Mouse (Mus musculus): ENCODE measurements at regions not wholly inside any gene's neighbourhood (a gene's known extent, or its start where the extent isn't known, plus 50 kb on each side); places are given as distances from the start of the nearest gene placed in this dataset.

DNA sequence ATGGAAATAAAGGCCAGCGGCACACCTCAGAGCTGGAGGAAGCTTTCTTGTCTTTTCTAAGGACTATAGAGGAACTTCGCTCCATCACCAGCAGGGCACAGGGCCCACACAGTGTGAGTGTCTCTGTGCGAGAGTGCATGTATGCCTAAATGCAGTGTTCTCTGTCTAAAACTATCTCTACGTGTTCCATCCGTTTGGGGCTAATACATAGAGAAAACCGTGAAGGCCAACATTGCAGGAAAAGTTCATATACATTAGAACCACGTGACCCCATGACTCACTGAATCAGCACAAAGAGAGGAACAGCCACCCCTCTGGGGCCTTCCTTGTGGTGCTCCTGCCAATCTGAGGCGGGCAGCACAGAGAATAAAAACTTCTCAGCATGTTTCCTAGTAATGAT is 431.4 kb upstream of the Mctp2 start:
- Histone ChIP-seq H3K4me1 (ENCODE audit: control insufficient read depth, insufficient read depth, low read length) (no peaks in the 10 kb centered on the region), H3K4me3 (ENCODE audit: insufficient read depth, low read depth, low read length) (no peak overlapping the region), H3K27ac (ENCODE audit: insufficient read depth, low read depth, low read length) (no peak overlapping the region)
- WGBS: 77% methylated on average over 8 of the region's 8 CpGs
- TF ChIP-seq CTCF (IDR thresholded peaks at IDR 0.05; ENCODE audit: insufficient read depth, low read depth, low read length) (no peak), POLR2A (IDR thresholded peaks at IDR 0.05; ENCODE audit: insufficient read depth, low read depth, low read length) (no peak)

DNA sequence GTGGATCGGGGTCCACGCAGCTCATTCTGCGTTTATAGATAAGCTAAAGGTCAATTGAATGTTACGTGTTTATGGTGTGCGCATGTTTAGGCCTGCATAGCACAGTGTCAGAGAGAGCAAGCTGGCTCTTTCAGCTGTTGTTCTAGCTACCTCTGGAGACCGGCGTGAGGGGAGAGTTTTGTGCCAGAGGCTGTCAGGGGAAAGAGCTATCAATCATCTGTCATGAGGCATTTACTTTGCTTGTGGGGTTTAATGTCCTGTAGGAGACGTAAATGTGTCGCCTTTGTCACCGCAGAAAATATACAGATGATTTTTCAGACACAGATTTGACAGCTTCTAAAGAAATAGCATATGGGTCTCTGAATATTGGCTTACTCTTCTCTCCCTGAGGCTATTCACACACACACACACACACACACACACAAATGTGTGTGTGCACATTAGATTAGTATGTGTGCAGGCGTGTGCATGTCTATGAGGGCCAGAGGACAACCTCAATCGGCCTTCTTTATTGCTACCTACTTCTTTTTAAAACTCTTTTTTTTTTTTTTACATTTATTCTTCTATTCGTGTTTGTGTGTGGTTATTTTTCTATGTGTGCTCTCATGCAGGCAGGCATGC is 432.0 kb upstream of the Mctp2 start:
- H3K4me1 ChIP-seq (ENCODE audit: control insufficient read depth, insufficient read depth, low read length): no peaks in the 10 kb centered on the region
- TF ChIP-seq POLR2A (IDR thresholded peaks at IDR 0.05; ENCODE audit: insufficient read depth, low read depth, low read length) (no peak), CTCF (IDR thresholded peaks at IDR 0.05; ENCODE audit: insufficient read depth, low read depth, low read length) (no peak)
- no peak overlapping the region for H3K27ac ChIP-seq (ENCODE audit: insufficient read depth, low read depth, low read length)
- no peak overlapping the region for H3K4me3 ChIP-seq (ENCODE audit: insufficient read depth, low read depth, low read length)
- 84% methylated on average over 13 of the region's 13 CpGs for WGBS

DNA sequence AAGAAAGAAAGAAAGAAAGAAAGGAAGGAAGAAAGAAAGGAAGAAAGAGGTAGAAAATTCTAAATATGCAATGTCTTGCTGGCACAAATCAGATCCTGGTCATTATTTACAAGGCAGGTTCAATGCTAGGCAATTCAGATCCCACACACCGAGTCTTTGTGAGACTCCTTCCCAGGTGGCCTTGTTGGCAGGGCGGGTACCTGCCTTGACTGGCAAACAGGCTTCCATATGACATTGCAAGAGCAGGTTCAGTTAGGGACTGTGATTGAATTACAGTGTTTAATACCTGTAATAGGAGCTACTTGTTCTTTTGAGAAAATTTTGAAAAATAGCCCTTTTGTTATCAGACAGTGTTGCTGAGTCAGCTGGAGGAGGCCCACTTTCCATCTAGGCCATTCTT is 436.0 kb upstream of the Mctp2 start:
- no peaks in the 10 kb centered on the region for H3K4me1 ChIP-seq (ENCODE audit: control insufficient read depth, insufficient read depth, low read length)
- H3K4me3 ChIP-seq (ENCODE audit: insufficient read depth, low read depth, low read length): no peak overlapping the region
- H3K27ac ChIP-seq (ENCODE audit: insufficient read depth, low read depth, low read length): no peak overlapping the region
- TF ChIP-seq POLR2A (IDR thresholded peaks at IDR 0.05; ENCODE audit: insufficient read depth, low read depth, low read length): no peak
- TF ChIP-seq CTCF (IDR thresholded peaks at IDR 0.05; ENCODE audit: insufficient read depth, low read depth, low read length): no peak
- WGBS: 90% methylated on average over 2 of the region's 2 CpGs

DNA sequence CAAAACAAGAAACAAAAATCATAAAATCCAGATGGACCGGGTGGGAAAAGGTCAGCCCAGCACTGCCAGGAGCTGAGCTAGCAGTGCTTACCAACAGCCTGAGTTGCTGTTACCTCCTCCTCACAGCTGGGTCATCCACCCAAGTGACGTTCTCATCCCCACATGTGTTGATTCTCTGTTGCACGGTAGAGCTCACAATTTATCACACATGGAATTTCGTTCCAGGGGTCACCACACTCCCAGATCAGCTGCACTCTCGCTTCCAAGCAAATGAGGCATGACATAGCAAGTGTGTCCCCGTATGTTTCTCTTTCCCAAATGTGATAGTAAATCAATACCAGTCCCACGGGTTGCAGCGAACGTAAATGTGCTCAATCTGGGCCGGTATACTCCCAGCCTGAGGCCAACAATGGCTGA is 445.1 kb upstream of the Mctp2 start:
- no peak overlapping the region for H3K4me3 ChIP-seq (ENCODE audit: insufficient read depth, low read depth, low read length)
- H3K27ac ChIP-seq (ENCODE audit: insufficient read depth, low read depth, low read length): no peak overlapping the region
- no peak for TF ChIP-seq POLR2A (IDR thresholded peaks at IDR 0.05; ENCODE audit: insufficient read depth, low read depth, low read length)
- TF ChIP-seq CTCF (IDR thresholded peaks at IDR 0.05; ENCODE audit: insufficient read depth, low read depth, low read length): no peak
- WGBS: 84% methylated on average over 10 of the region's 10 CpGs
- H3K4me1 ChIP-seq (ENCODE audit: control insufficient read depth, insufficient read depth, low read length): no peaks in the 10 kb centered on the region

DNA sequence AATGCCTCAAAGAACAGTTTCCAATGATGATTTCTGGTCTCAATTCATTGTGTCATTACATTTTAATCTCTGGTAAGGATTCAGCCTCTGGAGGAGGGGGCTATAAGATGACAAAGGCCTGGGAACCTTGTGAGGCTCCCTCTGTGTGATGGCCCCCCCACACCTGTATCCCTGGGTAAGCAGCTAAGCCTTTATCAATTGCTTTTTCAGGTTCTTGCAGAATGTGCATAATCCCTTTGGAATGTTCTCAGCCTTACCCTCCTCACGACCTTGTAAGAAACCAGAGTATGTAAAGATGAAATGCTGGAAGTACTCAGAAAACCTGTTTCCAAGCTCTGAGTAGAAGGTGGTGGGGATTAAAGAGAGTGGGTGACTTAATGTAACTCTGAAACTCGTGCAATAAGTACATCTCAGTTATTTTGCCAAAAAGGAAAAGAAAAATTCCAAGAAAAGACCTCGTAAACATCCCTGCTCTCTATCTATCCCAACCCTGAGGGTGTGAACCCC is 446.7 kb upstream of the Mctp2 start:
- no peak for TF ChIP-seq CTCF (IDR thresholded peaks at IDR 0.05; ENCODE audit: insufficient read depth, low read depth, low read length)
- no peak for TF ChIP-seq POLR2A (IDR thresholded peaks at IDR 0.05; ENCODE audit: insufficient read depth, low read depth, low read length)
- H3K4me1 ChIP-seq (ENCODE audit: control insufficient read depth, insufficient read depth, low read length): no peaks in the 10 kb centered on the region
- no peak overlapping the region for H3K27ac ChIP-seq (ENCODE audit: insufficient read depth, low read depth, low read length)
- 77% methylated on average over 3 of the region's 3 CpGs for WGBS
- no peak overlapping the region for H3K4me3 ChIP-seq (ENCODE audit: insufficient read depth, low read depth, low read length)

DNA sequence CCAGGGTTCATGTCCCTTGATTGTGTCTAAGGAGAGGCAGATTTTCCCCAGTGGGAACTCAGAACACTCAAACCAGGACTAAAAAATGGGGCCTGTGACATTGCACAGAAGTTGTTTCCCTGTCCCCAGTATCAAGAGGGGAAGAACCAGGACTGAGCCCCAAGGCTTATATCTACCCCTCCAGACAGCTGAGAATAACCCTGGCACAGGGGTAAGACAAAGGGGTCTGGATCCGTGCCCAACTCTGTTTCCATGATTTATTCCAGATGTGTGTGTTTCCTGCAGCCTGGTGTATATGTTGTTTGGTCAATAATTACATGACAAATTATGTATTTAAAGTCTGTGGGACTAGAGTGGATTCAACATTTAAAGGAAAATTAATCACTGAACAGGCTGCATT is 456.3 kb upstream of the Mctp2 start:
- TF ChIP-seq CTCF (IDR thresholded peaks at IDR 0.05; ENCODE audit: insufficient read depth, low read depth, low read length) (no peak), POLR2A (IDR thresholded peaks at IDR 0.05; ENCODE audit: insufficient read depth, low read depth, low read length) (no peak)
- WGBS: 83% methylated on average over 1 of the region's 1 CpGs
- Histone ChIP-seq H3K4me3 (ENCODE audit: insufficient read depth, low read depth, low read length) (no peak overlapping the region), H3K4me1 (ENCODE audit: control insufficient read depth, insufficient read depth, low read length) (no peaks in the 10 kb centered on the region), H3K27ac (ENCODE audit: insufficient read depth, low read depth, low read length) (no peak overlapping the region)

DNA sequence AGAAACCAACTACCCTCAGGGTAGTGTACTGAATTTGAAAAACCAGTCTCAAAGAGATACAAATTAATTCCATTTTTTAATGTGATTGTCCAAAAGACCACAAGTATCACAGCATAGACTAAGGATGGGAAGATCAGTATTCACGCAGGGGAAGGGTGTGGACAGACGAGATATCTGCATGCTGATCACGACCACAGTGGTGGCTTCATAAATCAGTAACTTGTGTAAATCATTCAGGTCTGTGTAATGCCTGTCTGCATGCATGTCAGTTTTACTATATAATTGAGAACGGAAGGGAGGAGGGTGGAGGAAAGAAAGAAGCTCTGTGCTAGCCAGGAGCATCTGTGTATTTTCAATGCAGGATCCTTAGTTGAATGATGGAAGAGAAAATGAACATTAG is 462.3 kb upstream of the Mctp2 start:
- Histone ChIP-seq H3K4me3 (ENCODE audit: insufficient read depth, low read depth, low read length) (no peak overlapping the region), H3K4me1 (ENCODE audit: control insufficient read depth, insufficient read depth, low read length) (no peaks in the 10 kb centered on the region), H3K27ac (ENCODE audit: insufficient read depth, low read depth, low read length) (no peak overlapping the region)
- TF ChIP-seq POLR2A (IDR thresholded peaks at IDR 0.05; ENCODE audit: insufficient read depth, low read depth, low read length): no peak
- TF ChIP-seq CTCF (IDR thresholded peaks at IDR 0.05; ENCODE audit: insufficient read depth, low read depth, low read length): no peak
- 93% methylated on average over 4 of the region's 4 CpGs for WGBS

DNA sequence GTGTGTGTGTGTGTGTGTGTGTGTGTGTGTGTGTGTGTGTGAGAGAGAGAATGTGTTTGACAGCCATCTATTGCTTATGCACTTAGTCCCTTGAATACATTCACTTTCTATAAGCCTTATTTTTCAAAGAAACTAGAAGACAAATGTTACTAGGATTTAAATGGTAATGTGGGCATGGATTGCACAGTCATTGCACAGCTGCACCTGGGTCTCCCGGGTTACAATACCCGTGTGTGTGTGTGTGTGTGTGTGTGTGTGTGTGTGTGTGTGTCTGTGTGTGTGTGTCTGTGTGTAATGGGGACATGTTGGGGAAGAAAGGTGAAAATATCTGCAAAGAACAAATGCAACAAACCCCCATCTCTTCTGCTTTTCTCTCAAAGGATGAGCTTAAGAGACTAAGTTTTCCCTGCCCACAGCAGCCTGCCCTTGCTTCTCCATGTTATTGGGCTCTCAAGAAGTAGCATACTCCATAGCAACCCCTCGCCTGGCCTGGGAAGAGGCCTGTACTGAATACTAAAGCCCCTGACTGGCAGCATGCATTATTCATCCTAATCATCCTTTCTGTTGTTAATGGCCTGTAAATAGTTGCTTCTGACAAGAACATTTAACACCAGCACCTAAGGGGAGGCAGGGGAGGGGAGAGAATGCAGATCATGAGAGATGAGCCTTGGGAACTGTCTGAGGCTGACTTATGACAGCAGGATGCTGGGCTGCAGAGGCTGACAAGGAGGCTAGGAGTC is 467.8 kb upstream of the Mctp2 start:
- no peak for TF ChIP-seq POLR2A (IDR thresholded peaks at IDR 0.05; ENCODE audit: insufficient read depth, low read depth, low read length)
- no peak for TF ChIP-seq CTCF (IDR thresholded peaks at IDR 0.05; ENCODE audit: insufficient read depth, low read depth, low read length)
- no peaks in the 10 kb centered on the region for H3K4me1 ChIP-seq (ENCODE audit: control insufficient read depth, insufficient read depth, low read length)
- no peak overlapping the region for H3K27ac ChIP-seq (ENCODE audit: insufficient read depth, low read depth, low read length)
- no peak overlapping the region for H3K4me3 ChIP-seq (ENCODE audit: insufficient read depth, low read depth, low read length)
- 47% methylated on average over 3 of the region's 3 CpGs for WGBS

DNA sequence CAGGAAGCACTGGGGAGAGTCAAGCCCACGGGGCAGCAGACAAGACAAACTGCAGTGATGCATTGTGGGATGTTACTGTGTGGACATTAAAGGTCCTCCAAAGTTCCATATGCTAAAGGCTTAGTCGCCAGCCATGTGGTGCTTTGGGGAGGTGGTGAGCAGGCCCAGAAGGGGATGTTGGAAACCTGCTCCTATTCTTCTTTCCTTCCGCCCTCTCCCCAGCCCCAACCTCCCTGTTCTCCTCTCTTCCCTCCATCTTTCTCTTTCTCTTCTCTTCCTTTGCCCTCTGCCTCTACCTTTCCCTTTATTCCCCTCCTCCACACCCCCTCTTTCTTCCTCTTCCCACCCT is 468.3 kb upstream of the Mctp2 start:
- WGBS: 73% methylated on average over 3 of the region's 3 CpGs
- H3K27ac ChIP-seq (ENCODE audit: insufficient read depth, low read depth, low read length): no peak overlapping the region
- no peak for TF ChIP-seq POLR2A (IDR thresholded peaks at IDR 0.05; ENCODE audit: insufficient read depth, low read depth, low read length)
- TF ChIP-seq CTCF (IDR thresholded peaks at IDR 0.05; ENCODE audit: insufficient read depth, low read depth, low read length): no peak
- H3K4me3 ChIP-seq (ENCODE audit: insufficient read depth, low read depth, low read length): no peak overlapping the region
- H3K4me1 ChIP-seq (ENCODE audit: control insufficient read depth, insufficient read depth, low read length): no peaks in the 10 kb centered on the region
